Mouse (Mus musculus): Measurements from ENCODE around the gene Izumo4.

Izumo4 gene

DNA sequence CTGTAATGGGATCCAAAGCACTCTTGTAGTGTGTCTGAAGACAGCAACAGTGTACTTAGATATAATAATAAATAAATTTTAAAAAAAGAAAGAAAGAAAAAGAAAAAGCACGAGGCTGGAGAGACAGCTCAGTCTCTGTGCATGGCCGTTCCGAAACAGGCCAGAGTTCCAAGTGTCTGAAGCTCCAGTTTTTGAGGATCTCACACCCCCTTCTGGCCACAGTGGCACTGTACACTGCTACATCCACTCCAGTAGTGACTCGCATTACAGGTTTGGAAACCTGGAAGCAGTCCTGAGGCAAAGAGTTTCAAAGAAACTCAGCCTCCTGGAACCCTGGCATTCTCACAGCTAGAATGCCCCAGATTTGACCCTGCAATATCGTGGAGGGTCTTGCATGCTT, 14.1 kb upstream of the Izumo4 start:
- peak; percentile 80 for DNase-seq

DNA sequence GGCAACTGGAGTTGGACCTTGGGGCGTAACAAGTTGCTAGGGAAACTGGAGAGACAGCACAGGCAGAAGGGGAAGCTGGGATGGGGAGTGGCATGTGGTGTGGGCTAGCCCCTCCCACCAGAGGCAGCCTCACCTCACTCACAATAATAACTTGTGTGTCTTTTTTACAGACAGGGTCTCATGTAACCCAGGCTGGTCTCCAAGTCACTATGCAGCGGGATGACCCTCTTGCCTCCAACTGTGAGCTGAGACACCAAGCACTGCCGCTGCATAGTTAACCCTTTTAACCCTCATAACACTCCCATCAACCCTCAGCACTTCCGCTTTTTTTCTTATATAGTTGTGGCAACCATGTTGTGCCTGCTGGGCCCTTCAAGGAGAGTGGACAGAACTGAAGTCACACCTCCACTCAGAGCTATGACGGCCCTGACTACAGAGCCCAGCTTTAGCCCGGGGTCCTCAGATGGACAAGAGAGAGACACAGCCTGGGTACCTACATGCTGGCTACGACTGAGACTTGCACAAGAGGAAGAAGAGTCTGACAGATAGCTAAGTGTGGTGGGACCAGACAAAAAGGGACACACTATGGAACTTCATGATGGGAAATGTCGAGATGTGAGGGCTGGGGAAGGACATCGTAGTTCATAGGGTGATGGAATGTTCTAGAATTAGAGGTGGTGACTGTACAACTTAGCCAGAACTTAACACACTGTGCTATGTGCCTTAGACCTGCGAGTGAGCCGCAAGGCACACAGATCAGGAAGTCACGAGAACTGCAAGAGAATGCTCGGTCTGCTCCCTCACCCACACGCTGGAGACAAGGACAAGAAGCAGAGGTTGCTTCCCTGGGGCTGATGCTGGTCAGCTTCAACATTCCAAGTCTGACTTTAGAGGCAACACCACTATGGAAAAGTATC, 9.5 kb upstream of the Izumo4 start:
- DNase-seq = no peak

DNA sequence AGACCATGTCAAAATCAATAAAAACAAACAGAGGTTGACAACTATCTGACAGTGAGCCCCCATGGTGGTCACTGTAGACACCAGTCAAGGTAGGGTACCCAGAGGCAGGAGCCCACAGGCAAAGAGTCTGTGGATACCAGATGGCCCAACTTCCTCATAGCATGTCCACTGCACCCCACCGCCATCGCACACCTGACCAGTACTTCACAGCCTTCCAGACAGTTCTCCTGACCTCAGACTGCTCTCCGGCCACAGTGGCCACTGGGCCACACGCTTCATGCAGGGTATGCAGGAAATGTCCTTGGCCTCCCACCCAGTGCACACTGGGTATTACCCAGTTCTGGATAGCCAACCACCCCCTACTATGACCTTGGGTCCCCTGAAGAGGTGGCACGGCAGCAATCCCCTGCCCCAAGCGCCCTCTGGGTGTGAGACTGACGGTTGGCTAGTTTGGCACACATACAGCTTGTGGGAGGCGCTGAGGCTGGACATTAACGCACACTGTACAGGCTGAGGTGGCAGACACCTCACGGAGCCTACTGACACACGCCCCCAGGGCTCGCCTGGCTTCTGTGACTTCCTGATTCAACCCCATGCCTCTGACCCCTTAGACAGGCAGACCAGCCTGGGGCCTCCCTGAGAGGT, 8.5 kb upstream of the Izumo4 start:
- DNase-seq = no peak

DNA sequence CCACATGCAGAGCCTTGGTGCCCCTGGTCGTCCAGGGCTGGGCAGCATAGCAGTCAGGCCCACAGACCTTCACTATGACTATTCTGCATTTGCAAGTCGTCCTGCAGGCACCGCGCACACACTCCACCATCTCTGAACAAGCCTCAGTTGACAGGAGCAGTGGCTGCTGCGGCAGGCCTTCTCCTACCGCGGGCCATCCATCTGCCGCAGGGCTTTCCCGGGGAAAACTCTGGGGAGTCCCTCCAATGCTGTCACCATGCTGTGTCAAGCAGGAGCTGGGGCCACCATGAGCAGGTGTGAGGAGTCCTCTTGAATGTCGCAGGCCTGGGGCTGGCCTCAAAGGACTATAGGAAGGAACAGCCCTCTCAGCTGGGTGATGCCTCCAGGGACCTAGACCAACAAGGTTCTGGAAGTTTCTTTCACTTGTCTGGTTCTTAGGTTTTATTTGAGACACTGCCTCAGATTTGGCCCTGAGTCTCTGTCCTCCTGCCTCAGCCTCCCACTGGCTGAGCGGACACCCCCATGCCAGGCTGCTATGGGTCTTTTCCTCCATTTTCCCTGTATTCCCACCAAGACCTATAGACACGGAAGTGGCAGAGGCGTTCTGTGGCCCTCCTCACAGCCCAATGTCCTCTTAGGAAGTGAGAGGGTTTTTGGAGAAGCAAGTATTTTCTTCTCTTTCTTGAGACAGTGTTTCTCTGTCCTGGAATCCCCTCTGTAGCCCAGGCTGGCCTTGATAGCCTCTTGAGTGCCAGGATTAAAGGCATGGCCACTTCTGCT, 7.6 kb upstream of the Izumo4 start:
- no peak for DNase-seq

DNA sequence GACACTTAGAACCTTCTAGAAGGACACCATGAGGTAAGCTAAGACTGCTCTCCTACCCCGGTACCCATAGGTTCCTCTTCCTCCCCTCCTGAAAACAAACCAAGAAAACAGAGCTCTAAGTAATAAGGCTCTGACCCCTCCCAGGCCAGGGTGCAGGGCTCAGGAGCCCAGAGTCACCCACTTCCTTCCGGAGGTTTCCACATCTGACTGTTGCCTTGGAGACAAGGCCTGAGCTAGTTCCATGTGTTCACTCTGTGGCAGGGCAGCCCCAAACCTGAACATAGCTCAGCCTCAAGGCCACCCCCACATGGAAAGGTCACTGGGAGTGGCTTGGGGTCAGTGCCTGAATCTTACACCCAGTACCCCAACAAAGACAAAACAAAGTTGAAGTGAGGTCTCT, 6.8 kb upstream of the Izumo4 start:
- no peak for DNase-seq

DNA sequence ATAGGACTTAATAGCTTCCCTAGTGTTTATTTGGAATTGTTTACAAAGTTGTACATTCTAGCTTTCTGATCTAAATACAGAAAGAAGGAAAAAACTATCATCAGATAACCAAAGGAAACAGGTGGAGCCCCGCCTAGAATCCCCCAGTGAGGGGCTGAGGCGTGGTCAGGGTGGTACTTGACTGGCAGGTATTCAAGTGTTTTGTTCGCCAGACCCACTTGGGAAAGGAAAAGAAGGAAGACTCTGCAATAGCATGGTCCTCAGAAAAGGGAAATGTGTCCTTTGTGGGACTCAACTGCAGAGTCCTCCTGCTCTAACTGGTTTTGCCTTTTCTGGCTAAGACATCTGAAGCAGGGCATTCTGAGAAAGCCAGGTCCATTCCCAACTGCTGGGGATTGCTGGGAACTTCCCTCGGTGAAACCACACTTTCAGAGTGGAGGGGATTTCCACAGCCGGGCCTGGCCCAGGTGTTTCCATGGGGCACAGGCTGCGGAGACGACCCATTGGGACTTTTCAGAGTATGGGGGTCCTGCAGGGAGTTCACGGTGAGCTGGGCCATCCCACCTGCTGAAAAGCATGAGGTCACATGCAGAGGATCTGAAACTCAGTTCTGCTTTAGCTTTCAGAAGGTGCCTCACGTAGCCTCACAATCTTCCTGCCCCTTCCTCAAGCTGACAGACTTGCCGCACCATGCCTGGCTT, 6.0 kb upstream of the Izumo4 start:
- no peak for DNase-seq

DNA sequence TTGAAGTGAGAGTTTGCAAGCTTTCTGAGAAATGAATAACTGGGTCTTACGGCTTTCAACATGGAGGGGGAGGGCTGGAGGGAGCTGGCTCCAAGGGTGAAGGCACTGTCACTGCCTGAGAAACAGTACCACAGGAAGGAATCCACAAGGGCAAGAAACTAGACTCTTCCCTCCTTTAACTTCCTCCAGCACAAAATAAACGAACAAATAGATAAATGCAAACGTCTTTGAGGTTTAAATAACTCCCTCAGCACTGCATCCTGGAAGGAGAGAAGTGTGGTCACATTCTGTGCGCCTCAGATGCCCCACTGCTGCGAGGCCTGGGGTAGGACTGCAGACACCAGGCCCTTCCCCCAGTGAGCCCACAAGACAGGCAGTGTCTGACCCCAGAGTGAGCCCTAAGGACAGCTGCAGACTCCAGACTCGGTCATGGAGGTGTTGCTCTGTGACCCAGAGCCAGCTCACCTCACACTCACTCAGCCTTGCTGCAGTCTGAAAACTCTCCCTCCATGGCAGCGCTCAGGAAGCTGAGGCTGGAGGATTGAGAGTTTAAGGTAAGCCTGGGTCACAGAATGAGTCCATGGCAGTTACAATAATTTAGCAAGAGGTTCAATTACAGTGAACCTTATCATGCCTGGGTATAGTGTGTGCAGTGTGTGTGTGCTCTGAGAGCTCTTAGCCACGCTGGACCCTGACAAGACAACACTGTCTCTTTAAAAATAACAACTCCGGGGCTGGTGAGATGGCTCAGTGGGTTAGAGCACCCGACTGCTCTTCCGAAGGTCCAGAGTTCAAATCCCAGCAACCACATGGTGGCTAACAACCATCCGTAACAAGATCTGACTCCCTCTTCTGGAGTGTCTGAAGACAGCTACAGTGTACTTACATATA, 5.2 kb upstream of the Izumo4 start:
- no peak for DNase-seq

DNA sequence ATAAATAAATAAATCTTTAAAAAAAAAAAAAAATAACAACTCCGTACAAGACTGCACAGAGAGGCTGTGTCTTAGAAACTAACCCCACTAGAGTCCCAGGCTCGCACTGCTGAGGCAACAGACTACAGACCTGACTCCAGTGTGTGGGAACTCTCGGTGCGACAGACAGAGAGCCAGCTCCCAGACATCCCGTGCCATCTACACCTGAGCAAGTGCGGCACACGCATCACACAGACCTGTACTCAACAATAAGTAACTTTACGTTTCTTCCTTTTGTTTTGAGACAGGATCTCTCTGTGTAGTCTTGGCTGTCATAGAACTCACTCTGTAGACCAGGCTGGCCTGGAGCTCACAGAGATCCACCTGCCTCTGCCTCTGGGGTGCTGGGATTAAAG, 4.6 kb upstream of the Izumo4 start:
- no peak for DNase-seq

DNA sequence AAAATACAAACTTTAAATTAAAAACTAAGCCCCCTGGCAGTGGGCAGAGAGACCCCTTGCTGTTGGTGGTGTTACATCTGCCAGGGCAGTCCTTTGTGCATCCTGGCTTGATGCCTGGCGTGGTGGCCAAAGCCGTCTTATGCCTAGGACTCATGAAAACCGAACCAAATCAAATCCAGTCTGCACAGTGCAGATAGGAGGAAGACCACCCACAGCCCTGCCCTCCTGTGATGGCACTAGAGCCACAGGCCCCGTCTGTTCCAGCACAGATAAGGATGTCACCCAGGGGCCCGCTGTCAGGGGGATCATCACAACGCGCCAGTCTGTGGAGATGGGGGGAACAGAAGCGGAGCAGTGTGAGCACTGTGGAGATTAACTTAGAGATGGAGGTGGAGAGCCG, 4.2 kb upstream of the Izumo4 start:
- DNase-seq = no peak

DNA sequence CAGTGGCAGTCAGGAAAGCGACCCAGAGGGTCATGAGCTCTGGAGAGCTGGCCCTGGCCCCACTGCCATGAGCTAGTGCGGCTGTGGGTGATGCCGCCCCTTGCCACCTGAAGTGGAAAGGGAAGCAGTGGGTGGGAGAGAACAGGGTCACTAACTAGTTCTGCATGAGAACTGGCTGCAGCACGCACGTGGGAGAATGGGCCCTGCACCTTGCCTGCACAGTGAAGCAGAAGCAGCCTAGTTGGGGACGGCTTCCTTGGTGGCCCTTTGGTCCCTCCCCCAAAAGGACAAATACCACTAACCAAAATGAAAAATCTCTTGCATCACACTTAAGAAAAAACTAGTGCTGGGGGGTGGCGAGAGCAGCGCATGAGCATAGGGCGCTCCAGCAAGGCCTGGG, 3.4 kb upstream of the Izumo4 start:
- DNase-seq = no peak

DNA sequence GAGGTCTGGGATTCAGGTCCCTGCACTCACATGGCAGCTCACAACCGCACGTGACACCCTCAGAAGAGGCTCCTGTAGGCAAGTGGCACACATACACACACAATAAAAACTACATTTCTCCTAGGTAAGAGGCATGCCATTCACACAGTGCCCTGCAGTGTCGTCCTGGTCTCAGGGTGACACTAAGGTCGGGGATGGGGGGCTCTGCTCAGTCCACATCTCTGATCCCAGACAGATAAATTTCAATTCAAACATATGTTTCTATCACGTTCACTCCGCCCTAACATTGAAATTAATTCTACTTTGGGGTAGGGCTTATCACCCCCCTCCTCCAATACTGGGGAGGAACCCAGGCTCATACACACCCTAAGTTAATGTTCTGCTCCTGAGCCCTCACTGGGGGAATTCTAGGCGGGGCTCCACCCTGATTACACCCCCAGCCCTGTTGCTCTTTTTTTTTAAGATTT, 1.9 kb upstream of the Izumo4 start:
- no peak for DNase-seq

DNA sequence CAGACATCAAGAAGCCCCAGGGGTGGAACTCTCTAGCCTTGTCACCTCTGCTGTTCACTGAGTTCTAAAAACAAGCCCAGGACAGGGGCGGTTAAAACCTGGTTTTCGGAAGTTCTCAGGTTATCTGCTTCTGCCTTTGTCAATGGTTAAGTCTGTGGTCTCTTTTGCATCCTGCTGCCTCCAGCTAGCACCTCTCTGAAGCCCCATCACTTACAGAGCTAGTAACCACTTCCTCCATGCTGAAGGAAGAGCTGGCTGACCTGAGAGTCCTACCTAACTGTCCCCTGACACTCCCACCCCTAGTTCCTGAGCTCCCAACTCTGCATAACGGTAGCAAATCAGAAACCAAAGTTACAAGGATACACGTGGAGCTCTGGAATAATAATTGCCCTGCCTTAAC, 1.3 kb upstream of the Izumo4 start:
- DNase-seq = no peak

DNA sequence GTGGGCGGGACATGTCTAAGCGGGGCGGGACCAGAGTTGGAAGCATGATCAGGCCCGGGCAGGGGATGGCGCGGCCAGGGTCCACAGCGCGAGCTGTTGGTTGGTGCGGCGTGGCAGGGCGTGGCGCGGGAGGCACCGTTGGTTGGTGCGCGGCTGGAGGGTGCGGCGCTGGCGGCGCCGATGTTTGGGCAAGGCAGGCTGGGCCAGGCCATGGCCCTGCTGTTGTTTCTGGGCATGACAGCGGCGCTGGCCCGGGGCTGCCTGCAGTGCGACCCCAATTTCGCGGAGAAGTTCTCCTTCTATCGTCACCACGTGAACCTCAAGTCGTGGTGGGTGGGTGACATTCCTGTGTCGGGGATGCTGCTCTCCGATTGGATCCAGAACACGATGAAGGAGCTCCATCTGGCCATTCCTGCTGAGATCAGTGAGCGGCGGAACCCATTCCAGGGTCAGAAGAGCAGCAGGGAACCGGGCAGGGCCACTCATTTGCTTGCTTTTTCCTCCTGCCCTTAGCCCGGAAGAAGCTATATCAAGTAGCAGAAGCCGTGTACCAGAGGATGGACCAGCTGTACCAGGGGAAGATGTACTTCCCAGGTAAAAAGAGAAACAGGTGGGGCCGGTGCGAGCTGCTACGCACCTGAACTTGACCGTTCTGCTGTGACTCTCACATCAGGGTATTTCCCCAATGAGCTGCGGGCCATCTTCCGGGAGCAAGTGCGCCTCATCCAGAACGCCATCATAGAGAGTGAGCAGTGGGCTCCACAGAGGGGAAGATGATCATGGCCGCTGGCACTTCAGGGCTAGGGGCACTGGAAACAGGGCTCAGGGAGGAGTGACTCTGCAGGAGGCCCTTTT, 779 bp downstream of the Izumo4 start:
- DNase-seq = peak; percentile 97

DNA sequence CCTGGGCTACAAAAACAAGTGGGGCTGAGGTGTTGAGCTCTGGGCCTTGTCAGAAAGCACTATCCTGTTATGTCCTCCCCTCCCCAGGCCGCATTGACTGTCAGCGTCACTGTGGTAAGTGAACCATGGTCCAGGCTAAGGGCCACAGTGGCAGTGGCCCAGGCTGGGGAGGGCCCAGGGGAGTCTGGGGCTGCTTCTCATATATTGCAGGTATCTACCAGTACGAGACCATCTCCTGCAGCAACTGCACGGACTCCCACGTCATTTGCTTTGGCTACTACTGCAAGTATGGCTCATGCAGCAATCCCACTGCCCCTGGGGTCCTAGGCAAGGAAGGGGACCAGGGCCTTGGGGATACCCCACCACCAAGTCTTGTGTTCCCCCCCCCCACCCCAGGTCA, 1.7 kb downstream of the Izumo4 start:
- peak; percentile 71 for DNase-seq

DNA sequence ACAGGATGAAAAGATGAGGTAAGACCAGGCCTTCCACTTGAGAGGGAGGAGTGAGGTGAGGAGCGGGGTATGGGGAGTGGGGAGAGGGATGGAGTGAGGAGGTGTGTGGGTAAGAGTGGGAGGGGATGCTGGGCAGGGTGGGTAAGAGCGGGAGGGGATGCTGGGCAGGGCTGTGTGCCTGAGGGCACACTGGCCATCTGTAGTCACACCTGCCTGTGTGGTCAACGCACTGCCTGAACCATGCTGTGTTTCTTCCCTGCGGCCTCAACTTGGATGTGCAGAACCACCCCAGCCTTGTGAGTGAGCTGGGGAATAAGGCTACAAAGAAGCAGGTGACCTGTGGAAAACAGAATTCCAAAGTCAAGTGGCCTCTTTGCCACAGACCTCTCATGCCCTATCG, 2.4 kb downstream of the Izumo4 start:
- no peak for DNase-seq

DNA sequence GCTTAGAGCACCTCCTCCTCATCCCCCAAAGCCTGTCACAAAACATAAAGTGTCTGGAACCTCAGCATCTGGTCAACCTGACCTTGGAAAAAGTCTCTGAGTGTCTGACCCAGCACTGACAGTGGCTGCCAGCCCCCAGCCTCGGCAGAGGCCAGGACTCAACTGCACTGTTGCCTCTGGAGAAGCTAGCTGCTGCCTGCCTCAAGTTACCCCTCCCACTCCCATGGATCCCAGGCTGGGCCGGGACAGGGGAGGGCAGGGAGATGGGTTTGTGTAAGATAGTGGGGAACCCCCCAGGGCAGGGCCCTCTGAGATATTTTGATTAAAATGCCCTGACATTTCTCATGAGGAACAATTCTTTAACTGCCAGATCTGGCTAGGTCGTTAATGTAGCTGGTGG, 3.0 kb downstream of the Izumo4 start:
- no peak for DNase-seq

DNA sequence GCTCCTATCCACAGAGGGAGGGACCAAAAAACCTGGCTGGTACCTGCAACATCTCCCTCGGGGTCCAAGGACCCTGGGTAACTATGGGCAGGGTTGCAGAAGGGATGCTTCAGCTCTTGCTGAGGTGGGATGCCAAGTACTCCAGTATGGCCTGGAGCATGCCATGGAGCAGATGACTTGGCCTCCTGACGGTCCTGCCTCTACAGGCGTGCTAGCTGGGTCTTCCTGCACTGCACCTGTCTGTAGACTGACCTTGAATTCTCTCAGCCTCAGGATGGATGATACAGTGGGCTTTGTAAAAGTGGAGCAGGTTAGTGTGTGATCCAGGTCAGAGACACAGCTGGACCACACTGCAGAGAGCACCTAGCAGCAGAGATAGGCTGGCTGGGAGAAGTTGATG, 3.5 kb downstream of the Izumo4 start:
- DNase-seq = no peak

DNA sequence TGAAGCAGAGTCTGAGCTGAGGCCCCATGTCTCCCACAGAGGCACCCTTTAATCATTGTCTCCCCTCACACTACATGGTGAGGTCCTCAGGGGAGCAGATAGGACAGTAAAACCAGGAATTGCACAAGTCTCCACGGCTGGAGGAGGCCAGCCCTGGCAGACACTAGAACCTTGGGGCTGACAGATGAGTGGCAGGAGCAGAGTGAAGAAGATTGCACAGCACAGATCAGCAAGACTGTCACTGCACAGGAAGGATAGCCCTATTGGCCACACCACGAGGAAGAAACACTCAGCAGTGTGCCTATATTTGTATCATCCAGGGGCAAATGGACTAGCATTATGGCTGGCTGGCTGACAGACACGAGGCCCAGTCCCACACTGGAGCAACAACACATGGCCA, 8.8 kb downstream of the Izumo4 start:
- DNase-seq = no peak

DNA sequence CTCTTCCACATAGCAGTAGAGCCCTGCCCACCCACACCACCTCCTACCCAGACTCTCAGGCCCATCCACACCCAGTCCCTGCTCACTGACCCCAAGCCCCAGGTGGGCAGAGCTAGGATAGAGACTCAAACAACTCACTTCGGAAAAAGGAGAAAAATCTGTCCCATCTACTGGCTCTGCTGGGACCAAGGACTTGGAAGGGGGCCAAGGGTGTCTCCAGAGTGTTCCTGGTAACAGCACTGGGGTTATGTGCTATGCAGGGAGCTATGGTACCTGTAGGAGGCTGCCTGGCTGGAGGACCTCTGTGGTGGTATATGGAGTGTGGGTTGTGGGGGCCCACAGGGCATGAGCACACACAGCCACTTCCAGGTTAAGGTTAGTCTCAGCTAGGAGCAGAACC, 15.3 kb downstream of the Izumo4 start:
- DNase-seq = no peak

DNA sequence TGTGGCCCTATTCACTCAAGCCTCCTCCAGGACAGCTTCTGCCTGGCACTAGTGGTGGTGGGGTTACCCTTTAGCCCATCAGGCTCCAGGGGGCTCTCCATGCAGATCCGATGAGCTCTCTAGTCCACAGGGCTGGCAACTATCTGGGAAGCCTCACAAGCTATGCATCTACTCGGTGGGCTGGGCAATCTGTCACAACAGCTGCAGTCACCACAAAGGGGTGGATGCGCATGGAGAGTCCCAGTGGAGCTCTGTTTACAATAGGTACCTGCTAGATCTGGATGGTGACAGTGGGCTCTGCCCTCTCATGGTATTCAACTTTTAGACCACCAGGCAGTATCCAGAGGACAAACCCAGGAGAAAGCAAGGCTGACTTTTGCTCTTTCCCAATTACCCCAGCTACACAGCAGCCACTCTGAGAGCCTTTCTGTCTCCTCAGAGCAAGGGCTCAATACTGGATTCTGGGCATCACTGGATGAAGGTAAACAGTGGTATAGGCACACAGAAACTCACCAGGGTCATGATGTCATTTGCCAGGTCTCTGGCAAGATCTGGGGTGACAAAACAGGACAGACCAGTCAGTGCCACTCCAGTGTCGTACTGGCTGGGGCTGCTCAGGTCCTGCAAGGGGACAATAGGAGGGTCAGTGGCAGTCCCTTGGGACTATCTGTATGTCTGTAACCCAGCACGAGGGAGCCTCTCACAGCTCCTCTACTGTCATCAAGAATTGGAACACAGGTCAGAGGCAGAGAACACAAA, 25.6 kb downstream of the Izumo4 start:
- no peak for DNase-seq
